Mouse (Mus musculus) splenic B cell, adult 2 months (primary cell): ENCODE measurements at regions not wholly inside any gene's neighbourhood (a gene's known extent, or its start where the extent isn't known, plus 50 kb on each side); places are given as distances from the start of the nearest gene placed in this dataset.
A peak's percentile ranks its signal among the peaks of the same experiment; 100 is the strongest.

Source experiments
- DNase-seq: peaks from one replicate; pipeline ENCODE4 v3.0.0-alpha.2; 2011; ENCODE audit warnings: low read depth, low spot score
- H3K27me3 ChIP-seq: 2 replicates; pipeline ENCODE4 v1.6.1; 2012; ENCODE audit warnings: mild to moderate bottlenecking, low read length, moderate library complexity, mixed read lengths; ENCODE audit not compliant: control insufficient read depth, poor library complexity, insufficient read depth, severe bottlenecking
- H3K36me3 ChIP-seq: 2 replicates; pipeline ENCODE4 v1.6.1; 2012; ENCODE audit warnings: mild to moderate bottlenecking, low read length, moderate library complexity, mixed read lengths; ENCODE audit not compliant: control insufficient read depth, poor library complexity, insufficient read depth, severe bottlenecking

GRCm38 (mm10) chrX:152918212-152918611 is 88.1 kb upstream of the Usp51 start:
- Histone ChIP-seq H3K27me3 (no peaks in the 10 kb centered on the region), H3K36me3 (no peaks in the 10 kb centered on the region)
- DNase-seq, result peak; percentile 43

- Histone ChIP-seq H3K27me3 (no peaks in the 10 kb centered on the region), H3K36me3 (no peaks in the 10 kb centered on the region)
- DNase-seq, result peak; percentile 1
These were observed 79.3 kb upstream of the Usp51 start for GRCm38 (mm10) chrX:152926991-152927390.

- H3K36me3 ChIP-seq, result no peaks in the 10 kb centered on the region
- DNase-seq, result no peak
These were observed 60.1 kb upstream of the Usp51 start for GRCm38 (mm10) chrX:152946201-152946600.

More at GRCm38 (mm10) chrX:152946201-152946600, 60.1 kb upstream of the Usp51 start:
- H3K27me3 ChIP-seq, result no peaks in the 10 kb centered on the region
